Mouse (Mus musculus): Measurements from ENCODE around the gene Gm4131. TPM values are rescaled to one million over a fixed set of nuclear protein-coding genes. Genes with fewer than 3 reads are reported as not detected.

Gene Gm4131
- polyA plus RNA-seq, 1 experiment from 2014 or later, result not detected

DNA sequence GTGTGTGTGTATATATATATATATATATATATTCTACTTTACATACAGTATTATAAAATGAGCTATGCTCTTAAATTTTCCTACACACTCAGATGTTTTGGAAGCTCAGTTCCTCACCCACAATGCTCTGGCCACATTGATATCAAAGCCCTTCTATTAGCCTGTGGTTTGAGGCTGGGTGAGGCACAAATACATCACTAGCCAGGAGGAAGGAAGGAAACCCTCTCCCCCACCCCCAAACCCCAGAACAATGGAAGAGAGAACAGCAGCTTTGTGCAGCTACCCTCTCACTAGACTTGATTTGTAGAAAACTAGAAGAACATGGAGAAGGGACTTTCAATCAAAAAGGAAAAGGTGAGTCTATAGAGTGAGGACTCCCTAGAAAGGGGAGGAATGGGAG, 126.7 kb downstream of the Gm4131 start:
- no peak for DNase-seq
- no peak overlapping the region for H3K4me3 ChIP-seq (ENCODE audit: low read depth, low read length)
- ATAC-seq, result no peak
- H3K9me3 ChIP-seq (ENCODE audit: low read length), result no peaks in the 10 kb centered on the region
- no peaks in the 10 kb centered on the region for H3K36me3 ChIP-seq (replicated peaks; ENCODE audit: insufficient read depth, low read length)
- H3K27me3 ChIP-seq (ENCODE audit: insufficient read depth, low read length), result no peaks in the 10 kb centered on the region
- H3K4me2 ChIP-seq (ENCODE audit: low read depth, low read length), result no peak overlapping the region
- no peak overlapping the region for H3K27ac ChIP-seq (ENCODE audit: low read depth)
- TF ChIP-seq EP300 (IDR thresholded peaks at IDR 0.05; ENCODE audit: low read depth) (no peak), CTCF (IDR thresholded peaks at IDR 0.05; ENCODE audit: low read depth) (no peak)
- H3K4me1 ChIP-seq (ENCODE audit: insufficient read depth), result no peaks in the 10 kb centered on the region
- H3K9ac ChIP-seq (replicated peaks), result no peak overlapping the region

DNA sequence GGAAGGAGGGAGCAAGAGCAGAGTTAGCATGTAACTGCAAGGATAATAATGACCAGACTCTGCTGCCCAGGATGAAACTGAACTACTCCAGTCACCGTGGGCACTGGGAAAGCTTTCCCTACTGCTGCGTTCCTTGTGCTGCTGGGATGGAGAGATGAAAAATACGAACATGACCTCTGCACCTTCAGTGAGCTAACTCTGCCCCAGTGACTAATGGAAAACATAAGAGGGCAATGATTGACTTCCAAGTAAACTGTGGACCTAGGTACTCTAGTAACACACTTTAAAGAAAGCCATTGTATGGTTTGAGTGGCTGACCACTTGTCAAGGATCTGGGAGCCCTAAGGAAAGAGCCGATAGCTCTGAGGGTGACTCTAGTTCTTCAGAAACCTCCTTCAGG, 128.5 kb downstream of the Gm4131 start:
- Histone ChIP-seq H3K9me3 (ENCODE audit: low read length) (no peaks in the 10 kb centered on the region), H3K9ac (replicated peaks) (no peak overlapping the region), H3K4me1 (ENCODE audit: insufficient read depth) (no peaks in the 10 kb centered on the region), H3K36me3 (replicated peaks; ENCODE audit: insufficient read depth, low read length) (no peaks in the 10 kb centered on the region), H3K27ac (ENCODE audit: low read depth) (peak overlapping the region; percentile 84), H3K27me3 (ENCODE audit: insufficient read depth, low read length) (no peaks in the 10 kb centered on the region), H3K4me2 (ENCODE audit: low read depth, low read length) (no peak overlapping the region), H3K4me3 (ENCODE audit: low read depth, low read length) (no peak overlapping the region)
- no peak for TF ChIP-seq CTCF (IDR thresholded peaks at IDR 0.05; ENCODE audit: low read depth)
- no peak for TF ChIP-seq EP300 (IDR thresholded peaks at IDR 0.05; ENCODE audit: low read depth)
- ATAC-seq (peak; percentile 91), DNase-seq (no peak)
- 62% methylated on average over 4 of the region's 4 CpGs for WGBS (ENCODE audit: insufficient replicate concordance)

DNA sequence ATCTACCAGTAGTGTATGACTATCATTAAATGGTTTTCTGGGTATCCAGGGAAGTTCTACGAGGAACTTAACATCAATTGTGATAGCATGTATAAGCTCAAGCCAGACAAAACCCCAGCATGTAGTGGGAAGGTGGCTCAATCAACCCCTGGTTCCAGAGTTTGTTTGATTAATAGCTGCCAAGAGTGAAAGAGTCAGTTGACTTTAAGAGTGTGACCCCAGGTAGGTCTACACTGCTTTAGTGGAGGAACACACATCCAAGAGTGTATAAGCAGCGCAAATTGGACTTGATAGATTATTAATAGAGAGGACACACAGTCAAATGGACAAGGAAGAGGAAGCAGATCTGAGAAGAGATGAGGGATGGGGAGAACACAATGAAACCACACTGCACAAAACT, 128.9 kb downstream of the Gm4131 start:
- H3K4me2 ChIP-seq (ENCODE audit: low read depth, low read length), result no peak overlapping the region
- peak overlapping the region; percentile 84; the same call in 1 of the 2 replicates for H3K27ac ChIP-seq (ENCODE audit: low read depth)
- H3K4me3 ChIP-seq (ENCODE audit: low read depth, low read length), result no peak overlapping the region
- ATAC-seq, result peak; percentile 80
- no peaks in the 10 kb centered on the region for H3K27me3 ChIP-seq (ENCODE audit: insufficient read depth, low read length)
- TF ChIP-seq EP300 (IDR thresholded peaks at IDR 0.05; ENCODE audit: low read depth) (no peak), CTCF (IDR thresholded peaks at IDR 0.05; ENCODE audit: low read depth) (no peak)
- DNase-seq, result no peak
- H3K36me3 ChIP-seq (replicated peaks; ENCODE audit: insufficient read depth, low read length), result no peaks in the 10 kb centered on the region
- H3K9ac ChIP-seq (replicated peaks), result no peak overlapping the region
- 76% methylated on average over 2 of the region's 2 CpGs for WGBS (ENCODE audit: insufficient replicate concordance)
- no peaks in the 10 kb centered on the region for H3K9me3 ChIP-seq (ENCODE audit: low read length)
- no peaks in the 10 kb centered on the region for H3K4me1 ChIP-seq (ENCODE audit: insufficient read depth)

DNA sequence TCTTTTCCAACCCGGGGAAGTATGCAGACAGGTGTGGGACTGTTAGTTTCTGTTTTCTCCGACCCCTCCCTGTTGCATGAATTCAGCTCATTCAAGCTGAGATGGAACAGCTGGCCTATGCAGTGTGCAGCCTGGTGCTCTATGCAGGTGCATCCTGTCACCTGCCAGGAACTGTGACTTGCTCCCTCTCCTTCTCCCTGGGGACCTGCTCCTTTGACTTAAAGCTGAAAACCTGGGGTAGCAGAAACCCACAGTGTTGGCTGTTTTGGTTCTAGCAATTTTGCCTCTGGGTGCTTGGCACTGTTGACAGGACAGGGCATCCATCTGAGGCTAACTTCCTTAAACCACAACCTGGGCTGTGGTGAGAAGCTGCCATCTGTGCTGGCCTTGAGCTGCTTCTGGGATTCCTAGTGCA, 141.4 kb downstream of the Gm4131 start:
- Histone ChIP-seq H3K36me3 (replicated peaks; ENCODE audit: insufficient read depth, low read length) (no peaks in the 10 kb centered on the region), H3K9me3 (ENCODE audit: low read length) (no peaks in the 10 kb centered on the region), H3K4me3 (ENCODE audit: low read depth, low read length) (no peak overlapping the region), H3K9ac (replicated peaks) (no peak overlapping the region), H3K4me1 (ENCODE audit: insufficient read depth) (no peaks in the 10 kb centered on the region), H3K27ac (ENCODE audit: low read depth) (no peak overlapping the region), H3K27me3 (ENCODE audit: insufficient read depth, low read length) (no peaks in the 10 kb centered on the region), H3K4me2 (ENCODE audit: low read depth, low read length) (no peak overlapping the region)
- DNase-seq, result peak; percentile 26
- 60% methylated on average over 2 of the region's 2 CpGs for WGBS (ENCODE audit: insufficient replicate concordance)
- ATAC-seq, result peak; percentile 59
- TF ChIP-seq CTCF (IDR thresholded peaks at IDR 0.05; ENCODE audit: low read depth), result no peak
- TF ChIP-seq EP300 (IDR thresholded peaks at IDR 0.05; ENCODE audit: low read depth), result peak; percentile 49; the same call in 1 of the 2 replicates

DNA sequence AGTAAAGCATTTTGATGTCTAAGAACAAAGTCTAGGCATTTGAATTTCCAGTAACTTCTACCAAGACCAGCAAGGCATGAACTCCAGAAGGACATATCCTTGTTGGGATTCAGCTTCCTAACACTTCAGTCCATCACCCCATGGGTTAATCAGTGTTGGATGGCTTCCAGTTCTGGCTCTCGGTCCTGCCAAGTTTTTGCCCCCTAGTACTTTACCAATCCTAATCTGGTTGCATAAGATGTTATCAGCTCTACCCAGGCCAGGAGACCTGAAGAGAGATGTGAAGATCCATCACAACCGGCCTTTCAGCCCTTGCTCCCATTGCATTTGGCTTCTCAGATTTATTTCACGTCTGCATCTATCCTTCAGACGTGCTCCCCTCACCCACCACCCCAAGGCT, 144.5 kb downstream of the Gm4131 start:
- WGBS (ENCODE audit: insufficient replicate concordance), result 66% methylated on average over 4 of the region's 4 CpGs
- Histone ChIP-seq H3K27me3 (ENCODE audit: insufficient read depth, low read length) (no peaks in the 10 kb centered on the region), H3K9ac (replicated peaks) (no peak overlapping the region), H3K27ac (ENCODE audit: low read depth) (no peak overlapping the region), H3K36me3 (replicated peaks; ENCODE audit: insufficient read depth, low read length) (no peaks in the 10 kb centered on the region), H3K9me3 (ENCODE audit: low read length) (no peaks in the 10 kb centered on the region), H3K4me3 (ENCODE audit: low read depth, low read length) (no peak overlapping the region), H3K4me1 (ENCODE audit: insufficient read depth) (no peaks in the 10 kb centered on the region), H3K4me2 (ENCODE audit: low read depth, low read length) (no peak overlapping the region)
- no peak for ATAC-seq
- no peak for TF ChIP-seq EP300 (IDR thresholded peaks at IDR 0.05; ENCODE audit: low read depth)
- DNase-seq, result no peak

DNA sequence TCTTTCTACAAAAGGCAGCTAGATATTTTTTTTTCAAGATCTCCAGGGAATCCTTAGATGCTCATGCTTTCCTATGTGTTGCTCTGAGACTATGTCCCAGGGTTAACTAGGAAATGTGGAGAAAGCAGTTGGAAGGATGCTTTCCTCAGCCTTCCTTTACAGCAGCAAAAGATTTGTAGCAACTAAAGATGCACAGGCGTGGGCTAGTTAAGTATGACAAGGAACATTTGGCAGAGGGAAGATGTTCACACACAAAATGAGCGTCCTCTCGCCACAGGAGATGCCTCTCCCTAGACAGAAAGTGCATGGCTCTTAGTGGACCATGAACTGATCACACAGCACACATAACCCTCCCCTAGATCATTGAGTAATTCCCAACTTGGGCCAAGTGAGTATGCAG, 149.2 kb downstream of the Gm4131 start:
- H3K9ac ChIP-seq (replicated peaks), result no peak overlapping the region
- no peak overlapping the region for H3K4me2 ChIP-seq (ENCODE audit: low read depth, low read length)
- H3K27ac ChIP-seq (ENCODE audit: low read depth), result no peak overlapping the region
- H3K4me3 ChIP-seq (ENCODE audit: low read depth, low read length), result no peak overlapping the region
- DNase-seq, result no peak
- H3K4me1 ChIP-seq (ENCODE audit: insufficient read depth), result no peaks in the 10 kb centered on the region
- ATAC-seq, result no peak
- H3K36me3 ChIP-seq (replicated peaks; ENCODE audit: insufficient read depth, low read length), result no peaks in the 10 kb centered on the region
- no peak for TF ChIP-seq CTCF (IDR thresholded peaks at IDR 0.05; ENCODE audit: low read depth)
- TF ChIP-seq EP300 (IDR thresholded peaks at IDR 0.05; ENCODE audit: low read depth), result no peak
- whole genome bisulfite sequencing (ENCODE audit: insufficient replicate concordance), result 76% methylated on average over 3 of the region's 3 CpGs
- no peaks in the 10 kb centered on the region for H3K27me3 ChIP-seq (ENCODE audit: insufficient read depth, low read length)
- H3K9me3 ChIP-seq (ENCODE audit: low read length), result no peaks in the 10 kb centered on the region

DNA sequence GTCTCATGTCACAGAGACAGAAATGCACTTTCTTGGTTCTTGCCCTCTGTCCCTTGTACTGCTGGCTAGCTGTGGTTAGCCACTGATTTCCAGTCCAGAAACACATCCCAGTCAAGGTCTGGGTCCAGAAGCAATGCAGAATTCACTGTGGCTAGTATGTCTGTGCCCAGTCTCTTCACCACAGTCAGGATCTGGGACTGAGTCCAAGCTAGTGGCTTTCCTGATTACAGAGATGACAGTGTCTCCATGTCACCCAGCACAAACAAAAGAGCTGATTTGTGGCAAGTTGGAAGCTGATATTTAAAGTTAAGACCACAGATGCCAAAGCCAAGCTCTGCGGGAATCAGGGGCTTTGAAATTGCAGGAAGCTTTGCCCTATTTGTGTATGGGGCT, 150.0 kb downstream of the Gm4131 start:
- no peak for ATAC-seq
- Histone ChIP-seq H3K27ac (ENCODE audit: low read depth) (no peak overlapping the region), H3K9ac (replicated peaks) (no peak overlapping the region), H3K27me3 (ENCODE audit: insufficient read depth, low read length) (no peaks in the 10 kb centered on the region), H3K4me3 (ENCODE audit: low read depth, low read length) (no peak overlapping the region), H3K9me3 (ENCODE audit: low read length) (no peaks in the 10 kb centered on the region), H3K4me1 (ENCODE audit: insufficient read depth) (no peaks in the 10 kb centered on the region), H3K4me2 (ENCODE audit: low read depth, low read length) (no peak overlapping the region), H3K36me3 (replicated peaks; ENCODE audit: insufficient read depth, low read length) (no peaks in the 10 kb centered on the region)
- 45% methylated on average over 1 of the region's 1 CpGs for WGBS (ENCODE audit: insufficient replicate concordance)
- no peak for DNase-seq
- TF ChIP-seq CTCF (IDR thresholded peaks at IDR 0.05; ENCODE audit: low read depth) (no peak), EP300 (IDR thresholded peaks at IDR 0.05; ENCODE audit: low read depth) (no peak)

Measured in liver, postnatal 0 days (tissue).